Mouse (Mus musculus) naive thymus-derived CD4-positive, alpha-beta T cell, adult 5 months (primary cell): Measurements from ENCODE around the gene Rps2. TPM values are rescaled to one million over a fixed set of nuclear protein-coding genes. Genes with fewer than 3 reads are reported as not detected.

ENCODE experiments used
- polyA plus RNA-seq: library from polyadenylated mRNA; unstranded; fragments of 100-300 nt; shearing (Covaris generic); gene quantifications from one replicate; pipeline ENCODE4 v1.2.1, GENCODE M21; 2017

The Rps2 gene
- polyA plus RNA-seq, result 1,119 TPM

DNA sequence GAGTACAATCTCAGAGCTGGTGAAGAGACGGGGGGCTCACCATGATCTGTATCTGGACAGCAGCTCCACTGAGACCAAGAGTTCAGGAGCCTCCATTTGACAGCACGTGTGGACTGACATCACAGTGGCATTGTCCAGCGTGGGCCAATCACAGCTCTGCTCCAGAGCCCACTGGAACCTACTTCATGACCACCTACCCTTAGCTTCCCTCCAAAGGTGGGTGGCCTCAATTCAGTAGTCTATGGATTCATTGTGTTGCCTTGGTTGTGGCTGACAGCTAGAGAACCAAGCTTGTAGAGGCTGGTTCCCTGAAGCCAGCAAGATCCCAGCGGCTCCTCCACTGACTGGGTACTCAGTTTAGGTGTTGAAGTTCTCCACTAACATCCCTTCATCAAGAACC lies at the start of gene Rps2, which contains the start of gene Rnf151:
TSS of gene Rps2 (plus strand) at position 174 of the 400 bp plus-strand sequence.
TSS of gene Rnf151 (minus strand) at position 121 of the 400 bp plus-strand sequence.

GRCm38 (mm10) chr17:24669545-24670245 lies 48.2 kb upstream of the Rps2 start, which contains the start of gene Zfp598:
Gene Zfp598, plus strand, starts transcription at chr17:24669687.

GRCm38 (mm10) chr17:24689251-24690081 lies 28.4 kb upstream of the Rps2 start, which contains the start of gene Syngr3:
Gene Syngr3, minus strand, starts transcription at chr17:24689955.

GRCm38 (mm10) chr17:24696011-24696697 lies 21.8 kb upstream of the Rps2 start, which contains the start of the genes Gfer and Noxo1:
Gene Gfer, minus strand, starts transcription at chr17:24696156.
Gene Noxo1, plus strand, starts transcription at chr17:24696234.

DNA sequence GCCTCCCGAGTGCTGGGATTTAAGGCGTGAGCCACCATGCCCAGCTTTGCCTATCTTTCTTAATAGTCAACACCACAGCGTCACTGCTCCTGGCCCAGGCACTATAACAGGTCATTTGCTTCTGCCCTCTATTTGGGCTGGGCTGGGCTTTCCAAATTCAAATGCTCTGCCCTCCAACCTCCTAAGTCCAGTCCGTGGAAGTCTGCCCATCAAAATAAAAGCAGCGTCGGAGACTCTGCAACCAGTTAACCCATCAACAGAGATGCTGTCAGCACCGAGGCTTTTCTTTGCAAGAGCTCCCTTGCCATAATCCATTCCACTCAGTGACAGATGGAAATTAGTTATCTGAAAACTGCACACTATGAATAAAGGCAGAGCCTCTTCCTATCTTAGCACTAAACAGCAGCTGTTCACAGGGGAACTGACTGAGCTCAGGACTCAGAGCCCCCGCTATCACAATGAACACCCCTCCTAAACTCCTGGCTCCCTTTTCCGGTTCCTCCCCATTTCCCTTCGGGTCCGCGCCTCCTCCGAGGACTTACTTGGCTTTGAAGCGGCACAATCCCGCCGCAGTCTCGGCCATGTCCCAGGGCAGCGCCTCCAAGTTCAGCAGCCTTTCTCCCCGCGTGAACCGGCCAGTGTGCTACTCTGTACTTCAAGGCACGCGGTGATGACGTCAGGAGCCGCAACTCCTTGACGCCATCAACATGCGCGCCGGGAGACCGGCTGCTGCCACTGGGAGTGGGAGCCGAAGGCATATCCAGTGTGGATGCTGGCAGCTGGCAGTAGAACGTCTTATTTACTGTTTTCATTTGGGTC lies 10.7 kb upstream of the Rps2 start, which contains the start of gene Tbl3:
TSS of gene Tbl3 (minus strand) at position 679 of the 819 bp plus-strand sequence.

DNA sequence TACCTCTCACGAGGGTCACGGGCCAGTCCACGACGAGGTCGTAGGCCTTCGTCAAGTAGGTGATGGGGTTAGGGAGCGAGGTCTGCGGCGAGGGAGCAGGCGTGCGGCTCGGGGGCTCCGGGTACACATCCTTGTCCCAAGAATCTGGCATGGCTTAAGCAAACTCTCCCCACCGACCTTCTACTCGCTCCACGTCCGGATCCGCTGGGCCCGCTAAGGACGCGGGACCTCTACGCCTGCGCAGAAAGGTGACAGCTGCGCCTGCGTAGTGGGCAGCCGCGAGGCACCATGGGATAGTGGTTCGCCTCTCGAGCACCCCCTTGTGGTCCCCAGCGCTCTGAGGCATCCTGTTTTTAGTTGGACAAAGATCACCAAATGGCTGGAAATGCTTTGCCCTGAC lies 6.3 kb downstream of the Rps2 start, which contains the start of gene Ndufb10:
TSS of gene Ndufb10 (minus strand) at position 295 of the 400 bp plus-strand sequence.

GRCm38 (mm10) chr17:24727618-24728017 lies 9.7 kb downstream of the Rps2 start, which contains the start of gene Rpl3l:
Gene Rpl3l, plus strand, starts transcription at chr17:24727820.

GRCm38 (mm10) chr17:24736330-24737051 lies 18.6 kb downstream of the Rps2 start, which contains the start of gene Msrb1:
Gene Msrb1, plus strand, starts transcription at chr17:24736642.

GRCm38 (mm10) chr17:24752415-24753394 lies 34.8 kb downstream of the Rps2 start, which contains the start of gene Hs3st6:
Gene Hs3st6, plus strand, starts transcription at chr17:24752988.

Other genes with a start within 250 kb of the Rps2 start
- 144 TPM for gene E4f1, start 247.8 kb upstream of the Rps2 start, polyA plus RNA-seq
- gene Pgp, start 247.7 kb upstream of the Rps2 start, polyA plus RNA-seq, result 18.9 TPM
- gene Bricd5, start 244.2 kb upstream of the Rps2 start, polyA plus RNA-seq, result not detected
- 24.2 TPM for gene Mlst8, start 239.0 kb upstream of the Rps2 start, polyA plus RNA-seq
- 0.16 TPM for gene Caskin1, start 229.5 kb upstream of the Rps2 start, polyA plus RNA-seq
- 68.1 TPM for gene Traf7, start 190.2 kb upstream of the Rps2 start, polyA plus RNA-seq
- 1.1 TPM for gene Rab26, start 183.9 kb upstream of the Rps2 start, polyA plus RNA-seq
- 58.8 TPM for gene Pkd1, start 168.3 kb upstream of the Rps2 start, polyA plus RNA-seq
- 44.1 TPM for gene Tsc2, start 85.5 kb upstream of the Rps2 start, polyA plus RNA-seq
- gene Nthl1, start 85.4 kb upstream of the Rps2 start, polyA plus RNA-seq, result 3.7 TPM
- 0.20 TPM for gene Slc9a3r2, start 67.8 kb upstream of the Rps2 start, polyA plus RNA-seq
- gene Npw, start 59.7 kb upstream of the Rps2 start, polyA plus RNA-seq, result not detected
- 23.2 TPM for gene Zfp598, start 48.4 kb upstream of the Rps2 start, polyA plus RNA-seq
- not detected for gene Syngr3, start 28.2 kb upstream of the Rps2 start, polyA plus RNA-seq
- 33.4 TPM for gene Gfer, start 22.0 kb upstream of the Rps2 start, polyA plus RNA-seq
- gene Noxo1, start 21.9 kb upstream of the Rps2 start, polyA plus RNA-seq, result 1.3 TPM
- 53.1 TPM for gene Tbl3, start 10.5 kb upstream of the Rps2 start, polyA plus RNA-seq
- gene Rnf151, start 53 bp upstream of the Rps2 start, polyA plus RNA-seq, result not detected
- 157 TPM for gene Ndufb10, start 6.4 kb downstream of the Rps2 start, polyA plus RNA-seq
- gene Rpl3l, start 9.7 kb downstream of the Rps2 start, polyA plus RNA-seq, result not detected
- gene Msrb1, start 18.5 kb downstream of the Rps2 start, polyA plus RNA-seq, result 11.7 TPM
- not detected for gene Hs3st6, start 34.9 kb downstream of the Rps2 start, polyA plus RNA-seq
- gene Meiob, start 86.2 kb downstream of the Rps2 start, polyA plus RNA-seq, result not detected
- 52.8 TPM for gene Hagh, start 122.0 kb downstream of the Rps2 start, polyA plus RNA-seq
- 1.6 TPM for gene Fahd1, start 132.2 kb downstream of the Rps2 start, polyA plus RNA-seq
- gene Igfals, start 147.9 kb downstream of the Rps2 start, polyA plus RNA-seq, result not detected
- gene Nubp2, start 168.2 kb downstream of the Rps2 start, polyA plus RNA-seq, result 74.6 TPM
- 57.3 TPM for gene Spsb3, start 168.5 kb downstream of the Rps2 start, polyA plus RNA-seq
- 37.6 TPM for gene Eme2, start 177.0 kb downstream of the Rps2 start, polyA plus RNA-seq
- gene Mrps34, start 177.0 kb downstream of the Rps2 start, polyA plus RNA-seq, result 67.2 TPM
- gene Nme3, start 178.4 kb downstream of the Rps2 start, polyA plus RNA-seq, result 24.2 TPM
- 79.3 TPM for gene Mapk8ip3, start 218.9 kb downstream of the Rps2 start, polyA plus RNA-seq
- gene Jpt2, start 242.6 kb downstream of the Rps2 start, polyA plus RNA-seq, result 25.1 TPM